ENCODE assay signal across 24 mouse cellular contexts in genomic region chr14:32439316-32439715, GRCm38 (mm10). TPM values are rescaled to one million over a fixed set of nuclear protein-coding genes. Genes with fewer than 3 reads are reported as not detected.
DNase-seq lines count a peak whose midpoint lies in the region; ATAC-seq and TF ChIP-seq lines count a peak whose summit lies in the region.
"Had no signal": no experiment of that assay in that cellular context is flagged by ENCODE, and none has a peak within 500 bp of the region (broad histone marks: within the 10 kb centered on the region; RNA-seq: fewer than 3 reads in every experiment).

No protein-coding gene starts in this region.

- H3K4me2 ChIP-seq in heart, embryonic 11.5 days: no peak overlapping the region
- no peak overlapping the region for H3K4me2 ChIP-seq in midbrain, embryonic 12.5 days (replicated peaks)
- H3K4me2 ChIP-seq in midbrain, postnatal 0 days (ENCODE audit: low read depth, low read length, poor library complexity, severe bottlenecking): no peak overlapping the region
- H3K4me2 ChIP-seq in intestine, embryonic 16.5 days (ENCODE audit: low read depth, low read length): no peak overlapping the region
- no peak overlapping the region for H3K4me2 ChIP-seq in stomach, embryonic 14.5 days (replicated peaks; ENCODE audit: low read depth, low read length)
- H3K4me2 ChIP-seq: heart, embryonic 13.5 days; liver, embryonic 12.5 days; lung, embryonic 14.5 days had no signal

- H3K4me3 ChIP-seq in heart, embryonic 11.5 days (ENCODE audit: low read depth, low read length): no peak overlapping the region
- H3K4me3 ChIP-seq in midbrain, embryonic 12.5 days: no peak overlapping the region
- no peak overlapping the region for H3K4me3 ChIP-seq in midbrain, postnatal 0 days (ENCODE audit: low read depth, low read length)
- no peak overlapping the region for H3K4me3 ChIP-seq in intestine, embryonic 16.5 days (ENCODE audit: low read length)
- no peak overlapping the region for H3K4me3 ChIP-seq in stomach, embryonic 14.5 days (ENCODE audit: low read depth, low read length)
- H3K4me3 ChIP-seq: heart, embryonic 13.5 days; liver, embryonic 12.5 days had no signal

- no peak for TF ChIP-seq CTCF in midbrain, postnatal 0 days (IDR thresholded peaks at IDR 0.05)

- H3K27ac ChIP-seq in heart, embryonic 11.5 days (ENCODE audit: low read depth, low read length): no peak overlapping the region
- peak overlapping the region; percentile 40 for H3K27ac ChIP-seq in midbrain, embryonic 12.5 days (replicated peaks)
- H3K27ac ChIP-seq in midbrain, postnatal 0 days (ENCODE audit: low read depth, low read length): no peak overlapping the region
- H3K27ac ChIP-seq in intestine, embryonic 16.5 days (ENCODE audit: low read length): peak overlapping the region; percentile 71
- peak overlapping the region; percentile 77 for H3K27ac ChIP-seq in stomach, embryonic 14.5 days (ENCODE audit: low read length)
- H3K27ac ChIP-seq: heart, embryonic 13.5 days; liver, embryonic 12.5 days had no signal

- no peak overlapping the region for H3K9ac ChIP-seq in heart, embryonic 11.5 days (ENCODE audit: low read depth, low read length)
- H3K9ac ChIP-seq in midbrain, embryonic 12.5 days (replicated peaks): no peak overlapping the region
- H3K9ac ChIP-seq in midbrain, postnatal 0 days (replicated peaks; ENCODE audit: low read length, poor library complexity, severe bottlenecking): no peak overlapping the region
- H3K9ac ChIP-seq in intestine, embryonic 16.5 days (ENCODE audit: low read depth, low read length): no peak overlapping the region
- H3K9ac ChIP-seq in stomach, embryonic 14.5 days (replicated peaks; ENCODE audit: low read depth, low read length): no peak overlapping the region
- H3K9ac ChIP-seq: heart, embryonic 13.5 days; liver, embryonic 12.5 days; lung, embryonic 14.5 days had no signal

- no peaks in the 10 kb centered on the region for H3K9me3 ChIP-seq in heart, embryonic 11.5 days (replicated peaks; ENCODE audit: control insufficient read depth, low read length)
- no peaks in the 10 kb centered on the region for H3K9me3 ChIP-seq in midbrain, embryonic 12.5 days
- H3K9me3 ChIP-seq in midbrain, postnatal 0 days (ENCODE audit: low read length): no peaks in the 10 kb centered on the region
- H3K9me3 ChIP-seq in intestine, embryonic 16.5 days (ENCODE audit: control insufficient read depth, low read length): no peaks in the 10 kb centered on the region
- H3K9me3 ChIP-seq in stomach, embryonic 14.5 days (ENCODE audit: control insufficient read depth, low read depth, low read length): no peaks in the 10 kb centered on the region
- H3K9me3 ChIP-seq: heart, embryonic 13.5 days; liver, embryonic 12.5 days had no signal

- peak; percentile 48 for DNase-seq in heart, adult 11 months
- DNase-seq in midbrain, postnatal 0 days (ENCODE audit: low spot score): no peak
- DNase-seq in thymus, postnatal 36 days: no peak
- DNase-seq: adrenal gland, postnatal 25 days; B cell, adult 2 months; cerebellum, adult 11 months; cerebellum, postnatal 14 days; embryo, embryonic 11 days; kidney, postnatal 36 days; lung, postnatal 36 days; right cerebral cortex, postnatal 25 days had no signal

- no peaks in the 10 kb centered on the region for H3K4me1 ChIP-seq in heart, embryonic 11.5 days (ENCODE audit: control insufficient read depth, insufficient read depth, low read length)
- H3K4me1 ChIP-seq in midbrain, embryonic 12.5 days: 0 out of 2 replicates have a peak, but pooled peaks cover 14% of the 10 kb centered on the region
- 0 out of 2 replicates have a peak, but pooled peaks cover 3% of the 10 kb centered on the region for H3K4me1 ChIP-seq in midbrain, postnatal 0 days (ENCODE audit: insufficient read depth, low read length)
- H3K4me1 ChIP-seq in intestine, embryonic 16.5 days (ENCODE audit: control insufficient read depth, insufficient read depth, low read length): 0 out of 2 replicates have a peak, but pooled peaks cover 3% of the 10 kb centered on the region
- no peaks in the 10 kb centered on the region for H3K4me1 ChIP-seq in stomach, embryonic 14.5 days (ENCODE audit: control insufficient read depth, insufficient read depth, low read length)
- H3K4me1 ChIP-seq: heart, embryonic 13.5 days; liver, embryonic 12.5 days had no signal

- H3K36me3 ChIP-seq in heart, embryonic 11.5 days (ENCODE audit: control insufficient read depth, insufficient read depth, low read length): no peaks in the 10 kb centered on the region
- H3K36me3 ChIP-seq in midbrain, embryonic 12.5 days: no peaks in the 10 kb centered on the region
- H3K36me3 ChIP-seq in midbrain, postnatal 0 days (ENCODE audit: insufficient read depth, low read length): no peaks in the 10 kb centered on the region
- no peaks in the 10 kb centered on the region for H3K36me3 ChIP-seq in intestine, embryonic 16.5 days (ENCODE audit: control insufficient read depth, insufficient read depth, low read length)
- H3K36me3 ChIP-seq in stomach, embryonic 14.5 days (ENCODE audit: control insufficient read depth, insufficient read depth, low read length): no peaks in the 10 kb centered on the region
- H3K36me3 ChIP-seq: heart, embryonic 13.5 days; liver, embryonic 12.5 days had no signal

- peaks cover 7% of the 10 kb centered on the region; the same call in 1 of the 2 replicates for H3K27me3 ChIP-seq in heart, embryonic 11.5 days (ENCODE audit: control insufficient read depth, insufficient read depth, low read length)
- peaks cover 4% of the 10 kb centered on the region for H3K27me3 ChIP-seq in midbrain, embryonic 12.5 days
- no peaks in the 10 kb centered on the region for H3K27me3 ChIP-seq in midbrain, postnatal 0 days (ENCODE audit: insufficient read depth, low read length)
- H3K27me3 ChIP-seq in intestine, embryonic 16.5 days (replicated peaks; ENCODE audit: control insufficient read depth, insufficient read depth, low read length): no peaks in the 10 kb centered on the region
- H3K27me3 ChIP-seq in stomach, embryonic 14.5 days (ENCODE audit: control insufficient read depth, insufficient read depth, low read length): no peaks in the 10 kb centered on the region

- ATAC-seq in heart, embryonic 11.5 days (replicated peaks; ENCODE audit: insufficient number of reproducible peaks, low FRiP score, low TSS enrichment): no peak
- ATAC-seq in midbrain, embryonic 12.5 days (ENCODE audit: low FRiP score, low read depth): no peak
- no peak for ATAC-seq in midbrain, postnatal 0 days (ENCODE audit: low FRiP score)
- no peak; the same call in 1 of the 2 replicates for ATAC-seq in intestine, embryonic 16.5 days
- ATAC-seq in stomach, embryonic 14.5 days (ENCODE audit: insufficient number of reproducible peaks, insufficient read depth, low FRiP score, low read depth): no peak
- ATAC-seq: liver, embryonic 12.5 days had no signal

- WGBS in heart, embryonic 11.5 days (ENCODE audit: insufficient replicate concordance): 59% methylated on average over 5 of the region's 5 CpGs
- 68% methylated on average over 5 of the region's 5 CpGs for WGBS in midbrain, embryonic 12.5 days
- 77% methylated on average over 5 of the region's 5 CpGs for WGBS in midbrain, postnatal 0 days
- 44% methylated on average over 5 of the region's 5 CpGs for WGBS in intestine, embryonic 16.5 days
- 47% methylated on average over 5 of the region's 5 CpGs for WGBS in stomach, embryonic 14.5 days

RNA-seq across cellular contexts. Expression of gene Slc18a3, which starts 25.3 kb away (rescaled TPM):
- not detected in 2 replicates for polyA plus RNA-seq in heart, embryonic 11.5 days (2014; fragmentation: Nextera tagmentation; extraction: Ambion mirVana)
- 0.73 and 1.5 TPM in 2 replicates for polyA plus RNA-seq in midbrain, embryonic 12.5 days (2016; fragmentation: Nextera tagmentation; extraction: Ambion mirVana)
- 4.1 and 7.5 TPM in 2 replicates for total RNA-seq in midbrain, postnatal 0 days (2014; rRNA removed)
- polyA plus RNA-seq in midbrain, postnatal 0 days (2015; fragmentation: Nextera tagmentation; extraction: Ambion mirVana): 3.9 and 5.5 TPM in 2 replicates
- polyA plus RNA-seq in intestine, embryonic 16.5 days (2015; fragmentation: Nextera tagmentation; extraction: Ambion mirVana): 7.5 and 8.6 TPM in 2 replicates
- polyA plus RNA-seq in stomach, embryonic 14.5 days (2014; fragmentation: Nextera tagmentation; extraction: Ambion mirVana): 4.9 and 5.5 TPM in 2 replicates
- total RNA-seq: adrenal gland, postnatal 25 days; gastrocnemius, postnatal 4 days; heart, postnatal 25 days; megakaryocyte-erythroid progenitor cell, adult 5-6 weeks had no signal
- polyA plus RNA-seq: kidney, embryonic 14.5 days had no signal

RNA-seq across cellular contexts. Expression of gene Chat, which starts 26.5 kb away (rescaled TPM):
- not detected in 2 replicates for polyA plus RNA-seq in heart, embryonic 11.5 days (2014; fragmentation: Nextera tagmentation; extraction: Ambion mirVana)
- polyA plus RNA-seq in midbrain, embryonic 12.5 days (2016; fragmentation: Nextera tagmentation; extraction: Ambion mirVana): 0.18 and 0.19 TPM in 2 replicates
- total RNA-seq in midbrain, postnatal 0 days (2014; rRNA removed): 0.42 and 0.93 TPM in 2 replicates
- 0.22 and 0.36 TPM in 2 replicates for polyA plus RNA-seq in midbrain, postnatal 0 days (2015; fragmentation: Nextera tagmentation; extraction: Ambion mirVana)
- 1.4 and 1.5 TPM in 2 replicates for polyA plus RNA-seq in intestine, embryonic 16.5 days (2015; fragmentation: Nextera tagmentation; extraction: Ambion mirVana)
- 0.66 and 0.90 TPM in 2 replicates for polyA plus RNA-seq in stomach, embryonic 14.5 days (2014; fragmentation: Nextera tagmentation; extraction: Ambion mirVana)
- total RNA-seq: adrenal gland, postnatal 25 days; gastrocnemius, postnatal 4 days; heart, postnatal 25 days; megakaryocyte-erythroid progenitor cell, adult 5-6 weeks had no signal
- polyA plus RNA-seq: forebrain, embryonic 11.5 days; liver, embryonic 12.5 days; lung, embryonic 14.5 days had no signal

RNA-seq across cellular contexts. Expression of gene 1700024G13Rik, which starts 51.1 kb away (rescaled TPM):
- polyA plus RNA-seq in heart, embryonic 11.5 days (2014; fragmentation: Nextera tagmentation; extraction: Ambion mirVana): not detected in 2 replicates
- not detected in 2 replicates for polyA plus RNA-seq in midbrain, embryonic 12.5 days (2016; fragmentation: Nextera tagmentation; extraction: Ambion mirVana)
- 1.8 TPM in 1 of 2 replicates, not detected in the other for total RNA-seq in midbrain, postnatal 0 days (2014; rRNA removed)
- 0.67 and 0.68 TPM in 2 replicates for polyA plus RNA-seq in midbrain, postnatal 0 days (2015; fragmentation: Nextera tagmentation; extraction: Ambion mirVana)
- not detected in 2 replicates for polyA plus RNA-seq in intestine, embryonic 16.5 days (2015; fragmentation: Nextera tagmentation; extraction: Ambion mirVana)
- not detected in 2 replicates for polyA plus RNA-seq in stomach, embryonic 14.5 days (2014; fragmentation: Nextera tagmentation; extraction: Ambion mirVana)
- total RNA-seq: adrenal gland, postnatal 25 days; gastrocnemius, postnatal 4 days; heart, postnatal 25 days; left cerebral cortex, postnatal 36 days; megakaryocyte-erythroid progenitor cell, adult 5-6 weeks had no signal
- polyA plus RNA-seq: forebrain, embryonic 11.5 days; heart, embryonic 13.5 days; kidney, embryonic 14.5 days; liver, embryonic 12.5 days; lung, embryonic 14.5 days had no signal

Comparison
In these comparisons a context has a peak if more than half of its experiments do, and no peak if none do; other contexts are left out.
1. H3K27ac ChIP-seq: peak in midbrain, embryonic 12.5 days (single experiment), intestine, embryonic 16.5 days (single experiment) and stomach, embryonic 14.5 days (single experiment); none in heart, embryonic 11.5 days (single experiment) and midbrain, postnatal 0 days (single experiment).